Mouse (Mus musculus): ENCODE measurements around the gene Aak1. TPM values are rescaled to one million over a fixed set of nuclear protein-coding genes. Genes with fewer than 3 reads are reported as not detected.

Aak1 gene
- polyA plus RNA-seq (2012; ENCODE audit: low replicate concordance), result 23.7 and 33.7 TPM in 2 replicates

GRCm38 (mm10) chr6:86848915-86849644 lies at the start of gene Aak1:
TSS of gene Aak1 (plus strand) at chr6:86849517.

GRCm38 (mm10) chr6:87008887-87009286 lies 159.6 kb downstream of the Aak1 start, which contains the start of gene Nfu1:
TSS of gene Nfu1 (plus strand) at chr6:87009236.

GRCm38 (mm10) chr6:87042337-87043130 lies 193.2 kb downstream of the Aak1 start, which contains the start of gene Gfpt1:
TSS of gene Gfpt1 (plus strand) at chr6:87042846.

Other genes with a start within 250 kb of the Aak1 start
- gene Asprv1, start 221.4 kb upstream of the Aak1 start, polyA plus RNA-seq (2012; ENCODE audit: low replicate concordance), result 0.63 TPM in 1 of 2 replicates, not detected in the other
- gene Mxd1, start 180.4 kb upstream of the Aak1 start, polyA plus RNA-seq (2012; ENCODE audit: low replicate concordance), result 16.8 and 22.0 TPM in 2 replicates
- 53.4 and 119 TPM in 2 replicates for gene Snrnp27, start 165.0 kb upstream of the Aak1 start, polyA plus RNA-seq (2012; ENCODE audit: low replicate concordance)
- gene Gmcl1, start 116.1 kb upstream of the Aak1 start, polyA plus RNA-seq (2012; ENCODE audit: low replicate concordance), result 17.7 and 27.9 TPM in 2 replicates
- gene Anxa4, start 55.9 kb upstream of the Aak1 start, polyA plus RNA-seq (2012; ENCODE audit: low replicate concordance), result 0.66 and 3.9 TPM in 2 replicates
- gene Nfu1, start 159.7 kb downstream of the Aak1 start, polyA plus RNA-seq (2012; ENCODE audit: low replicate concordance), result 13.8 and 18.1 TPM in 2 replicates
- 5.5 and 56.9 TPM in 2 replicates for gene Gfpt1, start 193.3 kb downstream of the Aak1 start, polyA plus RNA-seq (2012; ENCODE audit: low replicate concordance)